Mouse (Mus musculus) splenic B cell, adult 2 months (primary cell): ENCODE measurements around the gene Krtap6-1.
"Not testable (repeated sequence)": the region's sequence is repeated elsewhere in the genome, so short reads cannot be mapped to it uniquely, and the experiment has no call there.

Experiments
- DNase-seq: peaks from one replicate; pipeline ENCODE4 v3.0.0-alpha.2; 2011; ENCODE audit warnings: low read depth, low spot score
- H3K27me3 ChIP-seq: 2 replicates; pipeline ENCODE4 v1.6.1; 2012; ENCODE audit warnings: mild to moderate bottlenecking, low read length, moderate library complexity, mixed read lengths; ENCODE audit not compliant: control insufficient read depth, poor library complexity, insufficient read depth, severe bottlenecking
- H3K36me3 ChIP-seq: 2 replicates; pipeline ENCODE4 v1.6.1; 2012; ENCODE audit warnings: mild to moderate bottlenecking, low read length, moderate library complexity, mixed read lengths; ENCODE audit not compliant: control insufficient read depth, poor library complexity, insufficient read depth, severe bottlenecking

Krtap6-1 gene

DNA sequence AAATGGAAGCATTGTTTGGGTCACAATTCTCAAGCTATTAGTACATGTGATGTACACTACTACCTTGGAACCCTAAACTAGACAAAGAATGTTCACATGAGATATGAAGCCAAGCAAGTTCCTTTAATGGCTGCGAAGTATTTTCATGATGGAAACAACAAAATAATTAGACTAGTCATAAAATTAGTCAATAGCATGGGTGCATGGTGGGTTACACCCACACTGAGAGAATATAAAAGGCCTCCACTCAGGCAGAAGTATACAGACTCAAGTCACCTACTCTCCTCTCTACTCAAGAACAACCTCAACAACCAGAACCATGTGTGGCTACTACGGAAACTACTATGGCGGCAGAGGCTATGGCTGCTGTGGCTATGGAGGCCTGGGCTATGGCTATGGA, at the start of gene Krtap6-1:
TSS of gene Krtap6-1 (plus strand) at position 301 of the 400 bp plus-strand sequence.
- not testable (repeated sequence) for DNase-seq, H3K27me3 ChIP-seq, H3K36me3 ChIP-seq

DNA sequence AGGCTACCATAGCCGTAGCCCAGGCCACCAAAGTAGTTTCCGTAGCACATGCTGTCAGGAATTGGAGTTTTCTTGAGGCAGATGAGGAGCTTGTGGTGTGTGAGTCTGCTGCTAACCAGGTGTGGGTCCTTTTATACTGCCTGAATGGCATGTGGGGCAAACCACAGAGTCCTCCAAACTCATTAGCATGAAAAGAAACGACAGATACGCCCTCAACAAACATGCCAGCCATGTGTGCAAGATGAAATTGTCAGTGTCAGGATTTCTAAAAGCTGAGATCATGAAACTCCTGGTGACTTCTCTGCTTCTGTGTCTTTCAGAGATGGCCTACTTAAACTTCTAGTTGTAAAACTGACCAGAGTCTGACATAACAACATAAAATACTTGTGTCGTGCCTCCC, 20.8 kb upstream of the Krtap6-1 start, which contains the start of gene Krtap22-2:
TSS of gene Krtap22-2 (minus strand) at position 101 of the 400 bp plus-strand sequence.
- H3K27me3 ChIP-seq = no peaks in the 10 kb centered on the region
- no peaks in the 10 kb centered on the region for H3K36me3 ChIP-seq
- no peak for DNase-seq

GRCm38 (mm10) chr16:89013973-89014372, 17.5 kb upstream of the Krtap6-1 start:
- Histone ChIP-seq H3K36me3 (no peaks in the 10 kb centered on the region), H3K27me3 (no peaks in the 10 kb centered on the region)
- DNase-seq = no peak

- not testable (repeated sequence) for DNase-seq, H3K36me3 ChIP-seq, H3K27me3 ChIP-seq
Measured at GRCm38 (mm10) chr16:89014984-89015383, 16.5 kb upstream of the Krtap6-1 start, which contains the start of gene Gm10229. TSS of gene Gm10229 (plus strand) at chr16:89015284.

DNA sequence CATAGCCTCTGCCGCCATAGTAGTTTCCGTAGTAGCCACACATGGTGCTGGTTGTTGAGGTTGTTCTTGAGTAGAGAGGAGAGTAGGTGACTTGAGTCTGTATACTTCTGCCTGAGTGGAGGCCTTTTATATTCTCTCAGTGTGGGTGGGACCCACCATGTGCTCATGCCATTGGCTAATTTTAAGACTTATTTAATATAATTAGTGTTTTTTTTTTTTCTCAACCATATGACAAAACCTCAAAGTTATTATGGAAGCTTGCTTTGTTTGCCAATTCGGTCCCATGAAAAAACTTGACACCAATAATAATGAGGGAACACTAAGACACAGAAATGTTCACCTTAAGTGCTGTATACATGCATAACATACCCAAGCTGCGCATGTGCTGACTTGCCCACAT, 9.9 kb downstream of the Krtap6-1 start, which contains the start of gene Gm10228:
TSS of gene Gm10228 (minus strand) at position 101 of the 400 bp plus-strand sequence.
- DNase-seq, H3K36me3 ChIP-seq, H3K27me3 ChIP-seq: not testable (repeated sequence)

DNA sequence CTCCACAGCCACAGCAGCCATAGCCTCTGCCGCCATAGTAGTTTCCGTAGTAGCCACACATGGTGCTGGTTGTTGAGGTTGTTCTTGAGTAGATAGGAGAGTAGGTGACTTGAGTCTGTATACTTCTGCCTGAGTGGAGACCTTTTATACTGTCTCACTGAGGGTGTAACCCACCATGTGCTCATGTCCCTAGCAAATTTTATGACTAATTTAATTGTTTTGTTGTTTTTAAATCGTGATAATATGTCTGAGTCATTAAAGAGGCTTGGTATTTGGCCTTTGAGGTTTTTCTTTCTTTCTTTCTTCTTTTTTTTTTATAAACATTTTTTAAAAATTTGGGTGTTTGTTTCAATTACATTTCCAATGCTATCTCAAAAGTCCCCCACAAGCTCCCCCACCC, 16.3 kb downstream of the Krtap6-1 start, which contains the start of gene Krtap6-5:
TSS of gene Krtap6-5 (minus strand) at position 101 of the 400 bp plus-strand sequence.
- H3K27me3 ChIP-seq = no peaks in the 10 kb centered on the region
- DNase-seq = no peak
- H3K36me3 ChIP-seq = no peaks in the 10 kb centered on the region

DNA sequence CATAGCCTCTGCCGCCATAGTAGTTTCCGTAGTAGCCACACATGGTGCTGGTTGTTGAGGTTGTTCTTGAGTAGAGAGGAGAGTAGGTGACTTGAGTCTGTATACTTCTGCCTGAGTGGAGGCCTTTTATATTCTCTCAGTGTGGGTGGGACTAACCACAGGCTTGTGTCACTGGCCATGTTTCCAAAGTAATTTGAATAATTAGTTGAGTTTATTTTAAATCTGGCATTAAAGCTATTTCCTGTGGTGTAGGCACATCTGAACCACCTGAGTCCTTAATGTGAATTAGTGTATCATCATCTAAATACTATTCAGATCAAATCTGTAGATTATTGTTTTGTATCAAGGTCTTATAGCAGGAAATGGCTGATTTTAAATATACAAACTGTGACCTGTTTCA, 32.4 kb downstream of the Krtap6-1 start, which contains the start of gene 1110025L11Rik:
TSS of gene 1110025L11Rik (minus strand) at position 101 of the 400 bp plus-strand sequence.
- H3K27me3 ChIP-seq, DNase-seq, H3K36me3 ChIP-seq: not testable (repeated sequence)

DNA sequence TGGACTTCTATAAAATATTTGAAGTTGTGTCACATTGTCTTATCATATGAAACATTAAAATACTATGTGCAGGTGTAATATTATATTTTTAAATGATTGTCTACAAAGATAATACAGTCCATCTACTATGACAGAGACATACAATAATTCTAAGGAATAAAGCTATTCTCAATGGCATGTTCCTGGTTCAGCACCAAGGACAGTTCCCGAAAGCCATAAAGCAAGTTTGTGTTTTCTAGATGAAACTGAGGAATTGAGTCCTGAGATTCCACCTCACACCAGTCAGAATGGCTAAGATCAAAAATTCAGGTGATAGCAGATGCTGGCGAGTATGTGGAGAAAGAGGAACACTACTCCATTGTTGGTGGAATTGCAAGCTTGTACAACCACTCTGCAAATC, 39.5 kb downstream of the Krtap6-1 start:
- H3K36me3 ChIP-seq, DNase-seq, H3K27me3 ChIP-seq: not testable (repeated sequence)
